Mouse (Mus musculus) heart, adult 2 months (tissue): ENCODE data around the gene Pick1.

Source experiments
- CTCF ChIP-seq: fragments of 200-600 bp; IDR thresholded peaks from 2 replicates; pipeline ENCODE4 v1.8.1; 2022; ENCODE audit warnings: antibody characterized with exemption, mild to moderate bottlenecking, moderate library complexity
- EP300 ChIP-seq: fragments of 200-500 bp; IDR thresholded peaks from 2 replicates; pipeline ENCODE4 v1.6.1; 2011; ENCODE audit warnings: low read depth, low read length, control low read depth; ENCODE audit not compliant: insufficient read depth
- POLR2A ChIP-seq: fragments of 200-500 bp; IDR thresholded peaks from 2 replicates; pipeline ENCODE4 v1.6.1; 2011; ENCODE audit warnings: mild to moderate bottlenecking, low read depth, low read length, control low read depth; ENCODE audit not compliant: insufficient read depth

GRCm38 (mm10) chr15:79280850-79281249 lies 51.9 kb downstream of the Pick1 start:
- TF ChIP-seq CTCF (peak; percentile 39), EP300 (no peak), POLR2A (no peak)
